Mouse (Mus musculus) embryonic fibroblast, embryonic 13.5 days (primary cell): ENCODE results near the gene Tmem171.

Source experiments
- CTCF ChIP-seq: IDR thresholded peaks from 2 replicates; pipeline ENCODE4 v1.5.1; 2011; ENCODE audit warnings: mild to moderate bottlenecking, control low read depth, low read length, moderate library complexity, borderline replicate concordance; ENCODE audit not compliant: insufficient read depth
- POLR2A ChIP-seq: IDR thresholded peaks from 2 replicates; pipeline ENCODE4 v1.6.1; 2011; ENCODE audit warnings: low read depth, mild to moderate bottlenecking, control low read depth, low read length, moderate library complexity

- TF ChIP-seq CTCF (no peak), POLR2A (no peak)
Observed at GRCm38 (mm10) chr13:98695546-98695945, 912 bp upstream of the Tmem171 start.
